Mouse (Mus musculus): ENCODE measurements at regions not wholly inside any gene's neighbourhood (a gene's known extent, or its start where the extent isn't known, plus 50 kb on each side); places are given as distances from the start of the nearest gene placed in this dataset.
A peak's percentile ranks its signal among the peaks of the same experiment; 100 is the strongest.
"Not testable (repeated sequence)": the region's sequence is repeated elsewhere in the genome, so short reads cannot be mapped to it uniquely, and the experiment has no call there.

DNA sequence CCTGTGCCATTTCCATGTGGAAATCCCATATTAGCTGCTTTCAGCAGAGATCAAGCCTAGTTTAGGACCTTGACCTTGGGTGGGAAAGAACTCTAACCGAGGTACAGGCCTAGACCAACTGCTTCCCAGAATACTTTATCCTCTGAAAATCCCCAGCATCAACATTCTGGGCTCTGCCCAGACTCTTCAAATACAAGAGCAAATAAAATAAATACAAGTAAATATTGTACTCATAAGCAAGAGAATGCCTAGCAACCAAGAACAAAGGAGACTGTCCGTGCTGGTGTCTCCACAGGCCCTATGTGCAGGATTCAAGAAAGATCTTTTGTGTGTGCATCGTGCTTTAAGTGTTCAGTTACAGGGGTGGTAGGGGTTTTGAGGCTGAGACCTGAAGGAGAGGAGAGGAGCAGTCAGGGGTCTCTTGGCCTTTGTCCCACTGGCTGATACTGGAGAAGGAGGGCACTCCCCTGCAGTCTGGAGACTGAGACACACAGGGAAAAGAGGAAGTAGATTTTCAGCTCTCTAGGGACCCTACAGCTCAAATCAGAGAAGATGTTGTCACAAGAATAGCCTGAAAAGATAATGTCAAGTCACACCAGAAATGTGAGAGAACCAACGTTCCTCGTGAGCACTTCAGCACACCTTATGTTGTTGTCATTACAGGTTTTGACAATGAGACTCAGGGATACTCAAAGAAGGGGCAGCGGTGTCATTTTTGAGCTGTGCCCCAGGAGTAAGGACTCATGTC, 174.6 kb downstream of the Wdr11 start:
- intact Hi-C loops (cut with DNase I), result no loop called here
- DNase-seq (ENCODE audit: low spot score in 2 of 2), result no peak

DNA sequence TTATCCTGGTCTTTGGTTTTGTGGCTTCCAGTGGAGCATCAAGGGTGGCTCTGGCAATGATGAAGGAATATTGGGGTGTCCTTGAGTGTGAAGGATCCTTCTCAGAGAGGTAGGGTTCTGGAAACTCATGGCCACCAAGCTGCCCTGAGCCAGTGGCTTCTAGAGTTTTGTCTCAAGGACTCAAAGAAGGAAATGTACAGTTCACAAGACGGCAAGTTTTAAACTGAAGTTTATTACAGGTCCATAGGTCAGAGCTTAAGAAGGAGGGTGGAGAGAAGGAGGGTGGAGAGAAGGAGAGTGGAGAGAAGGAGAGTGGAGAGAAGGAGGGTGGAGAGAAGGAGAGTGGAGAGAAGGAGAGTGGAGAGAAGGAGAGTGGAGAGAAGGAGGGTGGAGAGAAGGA, 178.0 kb downstream of the Wdr11 start:
- intact Hi-C loops (cut with DNase I); DNase-seq (ENCODE audit: low spot score in 2 of 2): not testable (repeated sequence)

- intact Hi-C loops (cut with DNase I), result no loop called here
- no peak for DNase-seq (ENCODE audit: low spot score in 2 of 2)
Measured at GRCm38 (mm10) chr7:129771876-129772275, 180.2 kb downstream of the Wdr11 start.

DNA sequence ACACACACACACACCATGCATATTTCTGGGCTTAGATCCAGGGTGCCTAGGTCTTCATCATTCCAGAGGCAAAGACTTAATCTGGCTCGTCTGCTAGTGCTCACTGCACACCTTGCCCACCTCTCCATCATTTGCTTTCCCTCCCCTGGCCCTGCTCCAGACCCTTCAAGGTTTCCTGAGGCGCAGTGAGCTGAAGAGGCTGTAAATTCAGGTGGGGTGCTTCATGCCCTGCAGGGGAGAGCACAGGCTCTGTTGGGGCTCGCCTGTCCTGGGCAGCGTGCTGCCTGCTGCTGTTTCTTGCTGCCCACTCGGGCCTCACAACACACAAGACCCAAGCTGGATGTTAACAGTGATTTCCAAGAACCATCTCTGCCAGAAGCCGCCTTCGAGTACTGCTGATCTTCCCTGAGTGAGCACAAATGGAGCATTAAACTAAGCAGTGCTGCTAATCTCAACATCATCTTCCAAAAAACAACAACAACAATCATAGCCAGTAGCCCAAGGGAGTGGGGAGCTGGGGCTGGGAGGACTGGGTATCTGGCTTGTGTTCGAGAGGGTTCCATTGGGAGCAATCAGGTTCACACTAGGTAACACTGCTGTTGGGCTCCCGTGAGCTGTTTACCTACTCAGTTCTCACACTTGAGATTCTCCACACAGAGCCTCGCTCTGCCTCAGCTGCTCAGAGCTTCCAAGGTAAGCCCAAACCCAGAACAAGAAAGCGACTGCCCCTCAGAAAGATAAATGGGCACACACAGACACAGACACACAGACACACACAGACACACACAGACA, 181.1 kb downstream of the Wdr11 start:
- no peak for DNase-seq (ENCODE audit: low spot score in 2 of 2)
- intact Hi-C loops (cut with DNase I), result no loop called here

DNA sequence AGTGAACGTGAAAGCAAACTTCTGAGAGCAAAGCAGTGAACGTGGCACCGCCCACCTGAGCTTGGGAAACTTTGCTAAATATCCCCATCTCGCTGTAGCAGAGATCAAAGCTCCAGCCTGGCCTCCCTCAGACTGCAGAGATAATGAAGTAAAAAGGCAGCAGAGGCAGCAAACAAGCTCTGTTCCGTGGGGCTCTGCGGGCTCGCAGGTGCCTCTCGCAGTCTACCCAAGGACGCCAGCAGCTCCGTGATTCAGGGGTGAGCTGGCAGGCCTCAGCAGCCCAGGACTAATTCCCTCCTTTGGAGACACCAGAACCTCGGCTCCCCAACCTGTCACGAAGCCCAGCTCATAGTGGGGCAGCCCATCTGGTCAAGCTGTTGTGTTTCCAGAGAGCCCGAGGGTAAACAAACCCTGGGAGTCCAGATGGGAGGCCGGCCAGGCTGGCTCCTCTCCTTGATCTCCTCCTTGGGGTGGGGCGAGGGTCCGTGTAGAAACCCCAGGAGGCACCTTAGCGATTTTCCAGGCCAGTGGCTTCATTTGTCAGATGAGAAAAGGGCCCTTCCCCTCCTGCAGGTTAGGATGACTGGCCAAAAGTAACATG, 182.7 kb downstream of the Wdr11 start:
- DNase-seq (ENCODE audit: low spot score in 2 of 2), result no peak
- intact Hi-C loops (cut with DNase I), result no loop called here

DNA sequence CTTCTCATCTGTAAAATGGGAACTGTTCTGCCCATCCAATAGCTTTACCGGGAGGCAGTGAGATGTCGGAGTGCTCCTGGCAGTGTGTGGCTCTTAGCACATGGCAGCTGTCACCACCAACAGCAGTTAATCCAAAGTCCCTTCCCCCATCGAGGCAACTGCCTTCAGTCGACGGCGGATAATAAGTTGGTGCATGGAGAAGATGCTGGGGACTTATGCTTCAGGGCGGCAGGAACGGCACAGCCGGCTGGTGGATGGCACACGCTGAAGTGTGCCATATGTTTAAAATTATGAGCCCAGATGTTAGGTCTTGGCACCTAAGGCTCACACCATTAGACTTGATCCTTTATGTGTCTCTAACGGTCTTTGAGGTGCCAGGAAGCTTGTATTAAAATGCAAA, 183.5 kb downstream of the Wdr11 start:
- intact Hi-C loops (cut with DNase I), result no loop called here
- DNase-seq (ENCODE audit: low spot score in 2 of 2), result no peak

DNA sequence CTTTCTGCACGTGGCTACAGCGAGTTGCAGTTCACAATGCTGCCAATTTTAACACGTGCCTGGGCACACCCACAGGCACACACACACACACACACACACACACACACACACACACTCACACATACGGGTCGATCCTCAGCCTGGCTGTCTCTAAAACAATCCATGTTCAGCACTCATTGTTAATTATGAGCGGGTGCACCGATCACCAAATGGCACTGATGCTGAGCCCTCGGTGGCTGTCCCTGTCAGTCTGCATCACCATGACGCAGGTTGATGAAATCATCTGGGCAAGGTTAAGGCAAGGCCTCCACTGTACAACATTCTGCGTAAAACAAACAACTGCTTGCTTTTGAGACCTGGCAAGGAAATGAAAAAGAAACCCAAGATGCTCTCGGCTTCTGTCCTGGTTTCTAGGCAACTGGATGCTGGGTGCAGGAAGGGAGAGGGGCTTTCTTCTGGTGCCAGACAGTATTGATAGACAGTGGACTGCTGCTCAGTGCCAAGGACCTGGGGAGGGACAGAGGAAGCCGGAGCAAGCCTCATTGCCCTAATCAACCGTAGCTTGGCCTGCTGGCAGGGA, 187.3 kb downstream of the Wdr11 start:
- peak; percentile 25 to 34 for DNase-seq (ENCODE audit: low spot score in 2 of 2)
- intact Hi-C loops (cut with DNase I), result no loop called here

DNA sequence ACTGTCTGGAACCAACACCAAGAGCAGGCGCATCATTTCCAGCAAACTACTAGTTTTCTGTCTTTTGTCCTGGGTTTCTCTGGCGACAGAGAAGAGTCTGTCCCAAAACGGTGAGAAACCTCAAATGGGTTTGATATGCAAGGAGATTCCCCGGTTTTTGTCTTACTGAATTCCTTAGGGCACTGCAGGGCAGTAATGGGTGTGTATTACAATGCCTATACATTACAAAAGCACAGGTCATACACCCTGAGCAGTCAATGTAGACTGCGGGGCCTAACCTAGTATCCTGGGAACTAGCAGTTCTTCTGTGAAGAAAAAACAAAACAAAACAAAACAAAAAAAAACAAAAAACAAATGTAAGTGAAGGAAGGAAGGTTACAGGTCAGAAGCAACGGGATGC, 188.3 kb downstream of the Wdr11 start:
- intact Hi-C loops (cut with DNase I), result no loop called here
- DNase-seq (ENCODE audit: low spot score in 2 of 2), result no peak

DNA sequence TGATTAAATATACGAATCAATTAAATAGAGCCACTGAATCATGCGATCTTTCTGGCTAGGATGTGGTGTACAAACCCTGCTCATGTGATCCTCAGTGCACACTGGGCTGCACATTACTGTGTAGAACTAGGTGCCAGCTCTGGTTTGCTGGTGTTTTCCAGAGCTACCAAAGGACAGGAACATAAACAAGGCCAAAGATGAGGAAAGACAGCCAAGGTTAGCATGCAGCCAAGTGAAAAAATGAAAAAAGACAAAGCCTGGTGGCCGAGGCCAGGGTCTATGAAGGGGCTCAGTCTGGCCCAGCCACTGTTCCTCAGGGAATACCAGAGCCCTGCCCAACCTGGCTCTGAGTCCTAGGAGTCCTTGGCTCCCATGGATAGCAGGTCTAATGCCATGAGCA, 190.1 kb downstream of the Wdr11 start:
- intact Hi-C loops (cut with DNase I), result no loop called here
- DNase-seq (ENCODE audit: low spot score in 2 of 2), result no peak

DNA sequence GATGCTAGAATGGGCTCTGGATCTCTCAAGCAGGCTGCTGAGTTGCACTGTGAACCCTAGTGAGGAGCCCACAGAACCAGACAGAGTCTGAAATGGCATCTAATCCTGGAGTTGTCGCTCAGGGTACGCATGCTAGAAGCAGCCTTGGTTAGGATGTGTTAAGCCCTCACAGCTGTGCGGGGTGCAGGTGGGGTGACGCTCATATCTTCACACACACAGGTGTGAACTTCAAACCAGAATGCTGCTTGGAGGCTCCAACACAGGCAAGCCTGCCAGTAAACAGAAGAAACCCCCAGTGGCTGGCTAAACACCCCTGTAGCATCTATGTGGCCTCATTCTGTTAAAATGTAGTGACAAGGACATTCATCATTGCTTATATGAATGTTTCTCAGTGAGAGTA, 193.3 kb downstream of the Wdr11 start:
- no peak for DNase-seq (ENCODE audit: low spot score in 2 of 2)
- intact Hi-C loops (cut with DNase I), result no loop called here

DNA sequence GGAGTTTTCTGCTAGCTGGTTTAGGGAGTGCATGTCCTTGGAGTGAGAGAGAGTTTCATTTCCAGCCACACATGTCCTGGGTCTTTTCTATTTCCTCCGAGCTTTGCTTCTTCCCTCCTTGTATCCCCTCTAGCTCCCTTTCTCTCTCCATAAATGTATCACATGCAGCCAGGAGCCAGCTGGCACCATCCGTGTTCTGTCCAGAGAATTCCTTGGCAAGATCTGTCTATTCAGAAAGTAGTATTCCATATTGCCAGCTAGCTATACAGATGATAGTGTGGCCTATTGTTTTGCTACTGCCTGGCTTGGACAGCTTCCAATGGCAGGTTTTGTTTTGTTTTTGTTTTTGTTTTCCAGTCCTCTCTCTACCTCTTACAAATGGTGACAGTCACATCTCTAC, 195.3 kb downstream of the Wdr11 start:
- no peak for DNase-seq (ENCODE audit: low spot score in 2 of 2)
- intact Hi-C loops (cut with DNase I), result no loop called here

GRCm38 (mm10) chr7:129787736-129788135, 196.1 kb downstream of the Wdr11 start:
- no peak for DNase-seq (ENCODE audit: low spot score in 2 of 2)
- intact Hi-C loops (cut with DNase I), result no loop called here

DNA sequence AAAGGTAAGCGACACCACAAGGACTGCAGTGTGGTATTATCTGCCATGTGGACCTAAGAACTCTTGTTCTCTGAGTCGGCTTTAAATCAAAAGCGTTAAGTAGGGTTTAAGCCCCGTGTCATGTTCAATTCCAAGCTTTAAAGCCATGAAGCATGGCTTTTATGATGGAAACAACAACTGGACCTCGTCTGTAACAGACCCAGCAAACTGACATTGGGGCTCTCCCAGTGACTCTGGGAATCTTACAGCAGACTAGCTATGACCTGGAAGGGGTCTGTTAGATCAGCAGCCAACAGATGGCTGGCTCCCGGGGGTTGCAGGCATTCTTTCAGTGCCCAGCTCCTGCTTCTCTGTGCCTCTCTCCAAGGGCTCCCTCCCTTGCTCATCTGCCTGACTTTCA, 197.8 kb downstream of the Wdr11 start:
- intact Hi-C loops (cut with DNase I), result no loop called here
- DNase-seq (ENCODE audit: low spot score in 2 of 2), result no peak

- intact Hi-C loops (cut with DNase I), result no loop called here
- no peak for DNase-seq (ENCODE audit: low spot score in 2 of 2)
Measured at GRCm38 (mm10) chr7:129790590-129791449, 199.2 kb downstream of the Wdr11 start.

DNA sequence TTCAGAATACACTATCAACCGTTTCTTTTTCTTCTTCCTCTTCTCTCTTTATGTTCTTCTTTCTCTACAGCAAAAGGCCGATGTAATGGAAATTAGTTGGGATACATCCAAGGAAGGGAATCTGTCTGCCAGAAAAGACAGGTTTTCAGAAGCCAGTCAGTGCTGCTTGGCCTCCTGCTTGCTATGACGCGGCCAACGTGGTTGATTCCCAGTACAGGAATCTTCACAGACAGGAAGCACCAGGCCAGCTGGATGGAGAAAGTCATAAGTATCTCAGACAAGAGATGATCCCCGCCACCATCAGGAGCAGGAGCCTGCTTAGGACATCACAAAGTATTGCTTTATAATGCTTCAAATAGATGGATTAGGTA, 199.8 kb downstream of the Wdr11 start:
- no peak for DNase-seq (ENCODE audit: low spot score in 2 of 2)
- intact Hi-C loops (cut with DNase I), result no loop called here

GRCm38 (mm10) chr7:129793733-129794132, 202.1 kb downstream of the Wdr11 start:
- DNase-seq (ENCODE audit: low spot score in 2 of 2), result no peak

GRCm38 (mm10) chr7:129794276-129794675, 202.6 kb downstream of the Wdr11 start:
- intact Hi-C loops (cut with DNase I), result no loop called here
- no peak for DNase-seq (ENCODE audit: low spot score in 2 of 2)

More at GRCm38 (mm10) chr7:129793733-129794132, 202.1 kb downstream of the Wdr11 start:
- intact Hi-C loops (cut with DNase I), result no loop called here

GRCm38 (mm10) chr7:129798525-129798924, 206.9 kb downstream of the Wdr11 start:
- intact Hi-C loops (cut with DNase I), result no loop called here
- DNase-seq (ENCODE audit: low spot score in 2 of 2), result no peak

GRCm38 (mm10) chr7:129800461-129800867, 208.8 kb downstream of the Wdr11 start:
- intact Hi-C loops (cut with DNase I), result no loop called here
- no peak for DNase-seq (ENCODE audit: low spot score in 2 of 2)

DNA sequence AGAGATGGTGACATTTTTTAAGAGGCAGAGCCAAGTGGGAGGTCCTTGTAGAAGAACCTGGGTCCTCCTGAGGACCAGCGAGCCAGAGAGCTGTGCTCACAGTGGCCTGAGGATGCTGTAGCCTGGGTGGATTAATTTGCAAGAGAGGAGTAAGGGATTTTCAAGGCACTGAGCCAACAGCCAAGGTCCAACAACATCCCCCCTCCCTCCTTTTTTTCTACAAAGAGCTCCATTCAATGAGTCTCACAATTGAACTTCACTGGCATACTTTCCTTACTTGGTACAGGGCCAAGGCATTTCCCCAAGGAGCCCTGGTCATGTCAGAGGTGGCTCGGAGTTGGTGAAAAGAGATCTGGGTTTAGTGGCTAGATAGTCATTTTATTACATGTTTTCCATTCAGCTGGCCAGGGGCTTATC, 209.8 kb downstream of the Wdr11 start:
- no peak for DNase-seq (ENCODE audit: low spot score in 2 of 2)
- intact Hi-C loops (cut with DNase I), result no loop called here

All from left cerebral cortex, postnatal 36 days (tissue).